Mouse (Mus musculus): Measurements from ENCODE around the gene Glg1. TPM values are rescaled to one million over a fixed set of nuclear protein-coding genes. Genes with fewer than 3 reads are reported as not detected.

Glg1 gene
- polyA plus RNA-seq, 1 experiment: 57.5 TPM

GRCm38 (mm10) chr8:111130756-111131155 lies 128.3 kb downstream of the Glg1 start:
- Histone ChIP-seq H3K27ac (ENCODE audit: insufficient read depth, low read depth, low read length) (no peak overlapping the region), H3K4me3 (ENCODE audit: insufficient read depth, low read depth, low read length) (no peak overlapping the region), H3K4me1 (ENCODE audit: control insufficient read depth, insufficient read depth, low read length) (no peaks in the 10 kb centered on the region)
- WGBS: 93% methylated on average over 2 of the region's 2 CpGs
- TF ChIP-seq POLR2A (IDR thresholded peaks at IDR 0.05; ENCODE audit: insufficient read depth, low read depth, low read length): no peak
- no peak for TF ChIP-seq CTCF (IDR thresholded peaks at IDR 0.05; ENCODE audit: insufficient read depth, low read depth, low read length)

- H3K27ac ChIP-seq (ENCODE audit: insufficient read depth, low read depth, low read length): no peak overlapping the region
- TF ChIP-seq CTCF (IDR thresholded peaks at IDR 0.05; ENCODE audit: insufficient read depth, low read depth, low read length) (no peak), POLR2A (IDR thresholded peaks at IDR 0.05; ENCODE audit: insufficient read depth, low read depth, low read length) (no peak)
- no peaks in the 10 kb centered on the region for H3K4me1 ChIP-seq (ENCODE audit: control insufficient read depth, insufficient read depth, low read length)
- 88% methylated on average over 3 of the region's 3 CpGs for WGBS
- no peak overlapping the region for H3K4me3 ChIP-seq (ENCODE audit: insufficient read depth, low read depth, low read length)
Measured at GRCm38 (mm10) chr8:111119481-111119880, 139.5 kb downstream of the Glg1 start.

- WGBS: 93% methylated on average over 5 of the region's 5 CpGs
- no peak for TF ChIP-seq CTCF (IDR thresholded peaks at IDR 0.05; ENCODE audit: insufficient read depth, low read depth, low read length)
- TF ChIP-seq POLR2A (IDR thresholded peaks at IDR 0.05; ENCODE audit: insufficient read depth, low read depth, low read length): no peak
- H3K4me1 ChIP-seq (ENCODE audit: control insufficient read depth, insufficient read depth, low read length): no peaks in the 10 kb centered on the region
- H3K27ac ChIP-seq (ENCODE audit: insufficient read depth, low read depth, low read length): no peak overlapping the region
- H3K4me3 ChIP-seq (ENCODE audit: insufficient read depth, low read depth, low read length): no peak overlapping the region
Measured at GRCm38 (mm10) chr8:111114891-111115290, 144.1 kb downstream of the Glg1 start.

Other genes with a start within 250 kb of the Glg1 start
- gene Ddx19b, start 227.5 kb downstream of the Glg1 start, polyA plus RNA-seq (2012; ENCODE audit: insufficient read depth, insufficient read length, low replicate concordance, missing spikeins): not detected in 2 replicates
- gene Aars, start 226.1 kb downstream of the Glg1 start, polyA plus RNA-seq (2012; ENCODE audit: insufficient read depth, insufficient read length, low replicate concordance, missing spikeins): not detected in 2 replicates
- not detected in 2 replicates for gene Exosc6, start 202.9 kb downstream of the Glg1 start, polyA plus RNA-seq (2012; ENCODE audit: insufficient read depth, insufficient read length, low replicate concordance, missing spikeins)
- not detected in 2 replicates for gene Clec18a, start 166.8 kb downstream of the Glg1 start, polyA plus RNA-seq (2012; ENCODE audit: insufficient read depth, insufficient read length, low replicate concordance, missing spikeins)
- gene Pdpr, start 164.6 kb downstream of the Glg1 start, polyA plus RNA-seq (2012; ENCODE audit: insufficient read depth, insufficient read length, low replicate concordance, missing spikeins): 61.5 TPM in 1 of 2 replicates, not detected in the other
- gene Rfwd3, start 41.0 kb upstream of the Glg1 start, polyA plus RNA-seq (2012; ENCODE audit: insufficient read depth, insufficient read length, low replicate concordance, missing spikeins): not detected in 2 replicates
- not detected in 2 replicates for gene Mlkl, start 79.0 kb upstream of the Glg1 start, polyA plus RNA-seq (2012; ENCODE audit: insufficient read depth, insufficient read length, low replicate concordance, missing spikeins)
- not detected in 2 replicates for gene Fa2h, start 134.6 kb upstream of the Glg1 start, polyA plus RNA-seq (2012; ENCODE audit: insufficient read depth, insufficient read length, low replicate concordance, missing spikeins)